Mouse (Mus musculus) forebrain, embryonic 13.5 days (tissue): ENCODE data around the gene 4933434E20Rik. TPM values are rescaled to one million over a fixed set of nuclear protein-coding genes. Genes with fewer than 3 reads are reported as not detected.

Source experiments
- ATAC-seq: fragments of 200-750 bp; cut with Nextera tagmentation; 2 replicates; pipeline ENCODE4 v1.8.0; 2017
- H3K27ac ChIP-seq: fragments of 300-500 bp; sonication (generic); 2 replicates; pipeline ENCODE4 v1.5.1; 2015; ENCODE audit warnings: inconsistent platforms, mild to moderate bottlenecking, moderate library complexity
- H3K27me3 ChIP-seq: fragments of 300-500 bp; sonication (generic); 2 replicates; pipeline ENCODE4 v1.6.1; 2015; ENCODE audit warnings: mild to moderate bottlenecking, inconsistent platforms
- H3K36me3 ChIP-seq: fragments of 300-500 bp; sonication (generic); 2 replicates; pipeline ENCODE4 v1.6.1; 2015; ENCODE audit warnings: mild to moderate bottlenecking, inconsistent platforms; ENCODE audit not compliant: poor library complexity, severe bottlenecking
- H3K4me1 ChIP-seq: fragments of 300-500 bp; sonication (generic); 2 replicates; pipeline ENCODE4 v1.6.1; 2015; ENCODE audit warnings: inconsistent platforms
- H3K4me2 ChIP-seq: fragments of 300-500 bp; sonication (generic); 2 replicates; pipeline ENCODE4 v1.6.1; 2015; ENCODE audit warnings: inconsistent platforms, mild to moderate bottlenecking, moderate library complexity
- H3K4me3 ChIP-seq: fragments of 300-500 bp; sonication (generic); 2 replicates; pipeline ENCODE4 v1.5.1; 2015; ENCODE audit warnings: mild to moderate bottlenecking, inconsistent platforms
- H3K9ac ChIP-seq: fragments of 300-500 bp; sonication (generic); 2 replicates; pipeline ENCODE4 v1.6.1; 2015; ENCODE audit warnings: mild to moderate bottlenecking, inconsistent platforms
- H3K9me3 ChIP-seq: fragments of 300-500 bp; sonication (generic); replicated peaks from 2 replicates; pipeline ENCODE4 v1.6.1; 2016; ENCODE audit warnings: inconsistent platforms
- WGBS: fragments of 180-500 bp; shearing (Covaris S2); methylation state at CpG from one replicate; pipeline ENCODE4 v1.1.7; 2015; 5-methylcytosine and 5-hydroxymethylcytosine counted together
- polyA plus RNA-seq: library from polyadenylated mRNA; unstranded; fragments of >200 nt; fragmentation: Nextera tagmentation; extraction: Ambion mirVana; gene quantifications from 2 replicates; pipeline ENCODE4 v1.2.1, GENCODE M21; 2015

The 4933434E20Rik gene
- polyA plus RNA-seq: 224 and 230 TPM in 2 replicates

- H3K4me1 ChIP-seq: peaks cover 49% of the 10 kb centered on the region
- H3K4me3 ChIP-seq: peak within 1 kb of the TSS; percentile 66
- peaks cover 30% of the 10 kb centered on the region for H3K36me3 ChIP-seq
- peak within 1 kb of the TSS; percentile 80 for H3K4me2 ChIP-seq
- peak within 1 kb of the TSS; percentile 91 for H3K27ac ChIP-seq
- no peaks in the 10 kb centered on the region for H3K27me3 ChIP-seq
- WGBS: under 1% methylated on average over 37 of the region's 43 CpGs
- H3K9ac ChIP-seq: peak within 1 kb of the TSS; percentile 89
- ATAC-seq: peak; percentile 78
- H3K9me3 ChIP-seq: no peaks in the 10 kb centered on the region
These were observed at the start of gene 4933434E20Rik for GRCm38 (mm10) chr3:90051441-90052350. 4933434E20Rik (plus strand) TSS chr3:90051636.

- H3K4me2 ChIP-seq: no peak overlapping the region
- ATAC-seq: no peak
- H3K36me3 ChIP-seq: peaks cover 74% of the 10 kb centered on the region
- H3K4me3 ChIP-seq: no peak overlapping the region
- WGBS: 85% methylated on average over 3 of the region's 3 CpGs
- H3K9me3 ChIP-seq: no peaks in the 10 kb centered on the region
- no peaks in the 10 kb centered on the region for H3K27me3 ChIP-seq
- H3K4me1 ChIP-seq: peaks cover 1% of the 10 kb centered on the region; the same call in 1 of the 2 replicates
- H3K9ac ChIP-seq: no peak overlapping the region
- no peak overlapping the region for H3K27ac ChIP-seq
These were observed 47.2 kb upstream of the 4933434E20Rik start for GRCm38 (mm10) chr3:90004091-90004796.

- WGBS: 88% methylated on average over 2 of the region's 2 CpGs
- H3K4me1 ChIP-seq: no peaks in the 10 kb centered on the region
- no peak for ATAC-seq
- H3K9ac ChIP-seq: no peak overlapping the region
- H3K4me2 ChIP-seq: no peak overlapping the region
- peaks cover 97% of the 10 kb centered on the region for H3K36me3 ChIP-seq
- no peak overlapping the region for H3K4me3 ChIP-seq
- no peaks in the 10 kb centered on the region for H3K9me3 ChIP-seq
- no peaks in the 10 kb centered on the region for H3K27me3 ChIP-seq
- no peak overlapping the region for H3K27ac ChIP-seq
These were observed 41.1 kb upstream of the 4933434E20Rik start for GRCm38 (mm10) chr3:90010291-90010690.

- 96% methylated on average over 4 of the region's 4 CpGs for WGBS
- Histone ChIP-seq H3K4me2 (no peak overlapping the region), H3K9ac (no peak overlapping the region), H3K4me1 (no peaks in the 10 kb centered on the region), H3K36me3 (peaks cover 97% of the 10 kb centered on the region), H3K4me3 (no peak overlapping the region), H3K27ac (no peak overlapping the region), H3K27me3 (no peaks in the 10 kb centered on the region), H3K9me3 (no peaks in the 10 kb centered on the region)
- no peak for ATAC-seq
These were observed 34.8 kb upstream of the 4933434E20Rik start for GRCm38 (mm10) chr3:90016626-90017025.

GRCm38 (mm10) chr3:90034653-90035052 is 16.8 kb upstream of the 4933434E20Rik start:
- no peak for ATAC-seq
- H3K27ac ChIP-seq: no peak overlapping the region
- H3K27me3 ChIP-seq: no peaks in the 10 kb centered on the region
- WGBS: 91% methylated on average over 2 of the region's 2 CpGs
- H3K9me3 ChIP-seq: no peaks in the 10 kb centered on the region
- no peak overlapping the region for H3K4me3 ChIP-seq
- H3K4me2 ChIP-seq: no peak overlapping the region
- no peaks in the 10 kb centered on the region for H3K4me1 ChIP-seq
- H3K9ac ChIP-seq: no peak overlapping the region
- peaks cover 89% of the 10 kb centered on the region for H3K36me3 ChIP-seq

GRCm38 (mm10) chr3:90036263-90036662 is 15.2 kb upstream of the 4933434E20Rik start:
- no peak for ATAC-seq
- no peak overlapping the region for H3K27ac ChIP-seq
- no peaks in the 10 kb centered on the region for H3K9me3 ChIP-seq
- WGBS: 98% methylated on average over 1 of the region's 1 CpGs
- H3K9ac ChIP-seq: no peak overlapping the region
- H3K4me3 ChIP-seq: no peak overlapping the region
- no peaks in the 10 kb centered on the region for H3K4me1 ChIP-seq
- no peak overlapping the region for H3K4me2 ChIP-seq
- H3K36me3 ChIP-seq: peaks cover 85% of the 10 kb centered on the region
- no peaks in the 10 kb centered on the region for H3K27me3 ChIP-seq

- Histone ChIP-seq H3K27me3 (no peaks in the 10 kb centered on the region), H3K9ac (no peak overlapping the region), H3K9me3 (no peaks in the 10 kb centered on the region), H3K36me3 (peaks cover 28% of the 10 kb centered on the region), H3K4me2 (no peak overlapping the region), H3K27ac (no peak overlapping the region), H3K4me1 (peaks cover 37% of the 10 kb centered on the region), H3K4me3 (no peak overlapping the region)
- ATAC-seq: no peak
- WGBS: 59% methylated on average over 3 of the region's 3 CpGs
These were observed 1.7 kb upstream of the 4933434E20Rik start for GRCm38 (mm10) chr3:90049691-90050090.

- Histone ChIP-seq H3K27ac (peak within 1 kb of the TSS; percentile 96), H3K9ac (peak within 1 kb of the TSS; percentile 89), H3K9me3 (no peaks in the 10 kb centered on the region), H3K4me3 (peak within 1 kb of the TSS; percentile 66), H3K36me3 (peaks cover 31% of the 10 kb centered on the region), H3K4me1 (peaks cover 49% of the 10 kb centered on the region), H3K27me3 (no peaks in the 10 kb centered on the region), H3K4me2 (peak within 1 kb of the TSS; percentile 80)
- WGBS: under 1% methylated on average over 69 of the region's 81 CpGs
- ATAC-seq: peak; percentile 92
These were observed 1.2 kb downstream of the 4933434E20Rik start, which contains the start of gene Ubap2l for GRCm38 (mm10) chr3:90052351-90053241. Ubap2l (minus strand) TSS chr3:90052628.

GRCm38 (mm10) chr3:90061549-90061948 is 10.1 kb downstream of the 4933434E20Rik start:
- Histone ChIP-seq H3K9me3 (no peaks in the 10 kb centered on the region), H3K36me3 (peaks cover 74% of the 10 kb centered on the region), H3K27ac (no peak overlapping the region), H3K27me3 (no peaks in the 10 kb centered on the region), H3K4me2 (no peak overlapping the region), H3K4me1 (no peaks in the 10 kb centered on the region), H3K9ac (no peak overlapping the region), H3K4me3 (no peak overlapping the region)
- ATAC-seq: no peak
- 93% methylated on average over 6 of the region's 6 CpGs for WGBS

GRCm38 (mm10) chr3:90062539-90062938 is 11.1 kb downstream of the 4933434E20Rik start:
- Histone ChIP-seq H3K4me2 (no peak overlapping the region), H3K4me1 (no peaks in the 10 kb centered on the region), H3K27ac (no peak overlapping the region), H3K9ac (no peak overlapping the region), H3K36me3 (peaks cover 68% of the 10 kb centered on the region), H3K4me3 (no peak overlapping the region), H3K27me3 (no peaks in the 10 kb centered on the region), H3K9me3 (no peaks in the 10 kb centered on the region)
- 66% methylated on average over 2 of the region's 2 CpGs for WGBS
- no peak for ATAC-seq

GRCm38 (mm10) chr3:90064383-90064782 is 12.9 kb downstream of the 4933434E20Rik start:
- Histone ChIP-seq H3K4me1 (no peaks in the 10 kb centered on the region), H3K36me3 (peaks cover 56% of the 10 kb centered on the region)

More at GRCm38 (mm10) chr3:90064383-90064782, 12.9 kb downstream of the 4933434E20Rik start:
- H3K27me3 ChIP-seq: no peaks in the 10 kb centered on the region
- WGBS: 86% methylated on average over 3 of the region's 3 CpGs
- no peak for ATAC-seq
- no peak overlapping the region for H3K4me2 ChIP-seq
- no peak overlapping the region for H3K27ac ChIP-seq
- H3K4me3 ChIP-seq: no peak overlapping the region
- no peaks in the 10 kb centered on the region for H3K9me3 ChIP-seq
- H3K9ac ChIP-seq: no peak overlapping the region
